ENCODE assay signal across 21 mouse cellular contexts in genomic region chr9:56515110-56515509, GRCm38 (mm10).
DNase-seq lines count a peak whose midpoint lies in the region; ATAC-seq lines count a peak whose summit lies in the region.
"Had no signal": no experiment of that assay in that cellular context is flagged by ENCODE, and none has a peak within 500 bp of the region (broad histone marks: within the 10 kb centered on the region; RNA-seq: fewer than 3 reads in every experiment).

No protein-coding gene starts in this region.

- H3K27me3 ChIP-seq in lung, embryonic 16.5 days (ENCODE audit: control insufficient read depth, insufficient read depth, low read depth, low read length) = no peaks in the 10 kb centered on the region
- no peaks in the 10 kb centered on the region for H3K27me3 ChIP-seq in stomach, embryonic 16.5 days (ENCODE audit: control insufficient read depth, insufficient read depth, low read length)
- H3K27me3 ChIP-seq in midbrain, embryonic 13.5 days = no peaks in the 10 kb centered on the region
- H3K27me3 ChIP-seq: embryonic facial prominence, embryonic 12.5 days; embryonic facial prominence, embryonic 15.5 days; forebrain, embryonic 12.5 days; forebrain, embryonic 15.5 days; hindbrain, embryonic 15.5 days had no signal

- H3K4me3 ChIP-seq in lung, embryonic 16.5 days (ENCODE audit: low read length) = no peak overlapping the region
- H3K4me3 ChIP-seq in stomach, embryonic 16.5 days (replicated peaks; ENCODE audit: low read length) = no peak overlapping the region
- H3K4me3 ChIP-seq in midbrain, embryonic 13.5 days (replicated peaks) = no peak overlapping the region
- H3K4me3 ChIP-seq: embryonic facial prominence, embryonic 12.5 days; embryonic facial prominence, embryonic 15.5 days; forebrain, embryonic 12.5 days; forebrain, embryonic 15.5 days; hindbrain, embryonic 12.5 days; hindbrain, embryonic 15.5 days had no signal

- 52% methylated on average over 5 of the region's 5 CpGs for WGBS in lung, embryonic 16.5 days
- WGBS in stomach, embryonic 16.5 days = 62% methylated on average over 5 of the region's 5 CpGs
- WGBS in midbrain, embryonic 13.5 days = 88% methylated on average over 5 of the region's 5 CpGs

- H3K9me3 ChIP-seq in lung, embryonic 16.5 days (ENCODE audit: control insufficient read depth, low read length) = no peaks in the 10 kb centered on the region
- no peaks in the 10 kb centered on the region for H3K9me3 ChIP-seq in stomach, embryonic 16.5 days (replicated peaks; ENCODE audit: control insufficient read depth, low read length)
- no peaks in the 10 kb centered on the region for H3K9me3 ChIP-seq in midbrain, embryonic 13.5 days
- H3K9me3 ChIP-seq: embryonic facial prominence, embryonic 12.5 days; embryonic facial prominence, embryonic 15.5 days; forebrain, embryonic 12.5 days; forebrain, embryonic 15.5 days; hindbrain, embryonic 12.5 days; hindbrain, embryonic 15.5 days had no signal

- DNase-seq in lung, postnatal 4 days = no peak
- DNase-seq in fat pad, adult 2 months (ENCODE audit: extremely low read depth, low read depth, low spot score) = peak; percentile 43
- DNase-seq in spleen, postnatal 10 days (ENCODE audit: low spot score in 2 of 2) = no peak
- DNase-seq: adrenal gland, adult 2 months; adrenal gland, postnatal 25 days; cerebellum, adult 11 months; cerebellum, adult 2 months; cerebellum, adult 9-11 months; cerebellum, postnatal 25 days; gastrocnemius, postnatal 25 days had no signal

- H3K4me1 ChIP-seq in lung, embryonic 16.5 days (replicated peaks; ENCODE audit: control insufficient read depth, insufficient read depth, low read length) = peaks cover 6% of the 10 kb centered on the region; the same call in 1 of the 2 replicates
- 0 out of 2 replicates have a peak, but pooled peaks cover 5% of the 10 kb centered on the region for H3K4me1 ChIP-seq in stomach, embryonic 16.5 days (ENCODE audit: control insufficient read depth, insufficient read depth, low read length)
- H3K4me1 ChIP-seq in midbrain, embryonic 13.5 days (replicated peaks) = peaks cover 11% of the 10 kb centered on the region
- H3K4me1 ChIP-seq: forebrain, embryonic 15.5 days had no signal

- no peak overlapping the region for H3K9ac ChIP-seq in lung, embryonic 16.5 days (ENCODE audit: low read length)
- no peak overlapping the region for H3K9ac ChIP-seq in stomach, embryonic 16.5 days (ENCODE audit: low read length)
- no peak overlapping the region for H3K9ac ChIP-seq in midbrain, embryonic 13.5 days (replicated peaks)
- H3K9ac ChIP-seq: embryonic facial prominence, embryonic 12.5 days; embryonic facial prominence, embryonic 15.5 days; forebrain, embryonic 12.5 days; forebrain, embryonic 15.5 days; hindbrain, embryonic 12.5 days; hindbrain, embryonic 15.5 days had no signal

- ATAC-seq in lung, embryonic 16.5 days (ENCODE audit: low read depth) = peak; percentile 56
- peak; percentile 68; the same call in 1 of the 2 replicates for ATAC-seq in stomach, embryonic 16.5 days (ENCODE audit: insufficient read depth, low FRiP score)
- ATAC-seq in midbrain, embryonic 13.5 days = no peak
- ATAC-seq: CD4-positive, CD25-positive, alpha-beta regulatory T cell, adult 4 months; forebrain, embryonic 15.5 days had no signal

- no peaks in the 10 kb centered on the region for H3K36me3 ChIP-seq in lung, embryonic 16.5 days (ENCODE audit: control insufficient read depth, insufficient read depth, low read length)
- no peaks in the 10 kb centered on the region for H3K36me3 ChIP-seq in stomach, embryonic 16.5 days (ENCODE audit: control insufficient read depth, insufficient read depth, low read length)
- H3K36me3 ChIP-seq in midbrain, embryonic 13.5 days = no peaks in the 10 kb centered on the region
- H3K36me3 ChIP-seq: embryonic facial prominence, embryonic 12.5 days; embryonic facial prominence, embryonic 15.5 days; forebrain, embryonic 12.5 days; forebrain, embryonic 15.5 days; hindbrain, embryonic 12.5 days; hindbrain, embryonic 15.5 days had no signal

- no peak overlapping the region for H3K27ac ChIP-seq in lung, embryonic 16.5 days (ENCODE audit: low read length)
- H3K27ac ChIP-seq in stomach, embryonic 16.5 days (ENCODE audit: low read length) = no peak overlapping the region
- no peak overlapping the region for H3K27ac ChIP-seq in midbrain, embryonic 13.5 days
- H3K27ac ChIP-seq: embryonic facial prominence, embryonic 12.5 days; embryonic facial prominence, embryonic 15.5 days; forebrain, embryonic 12.5 days; forebrain, embryonic 15.5 days; hindbrain, embryonic 12.5 days; hindbrain, embryonic 15.5 days had no signal

- no peak overlapping the region for H3K4me2 ChIP-seq in lung, embryonic 16.5 days (ENCODE audit: low read depth, low read length)
- no peak overlapping the region for H3K4me2 ChIP-seq in stomach, embryonic 16.5 days (ENCODE audit: low read depth, low read length)
- H3K4me2 ChIP-seq in midbrain, embryonic 13.5 days (replicated peaks) = no peak overlapping the region
- H3K4me2 ChIP-seq: embryonic facial prominence, embryonic 12.5 days; embryonic facial prominence, embryonic 15.5 days; forebrain, embryonic 12.5 days; forebrain, embryonic 15.5 days; heart, embryonic 11.5 days; hindbrain, embryonic 12.5 days; hindbrain, embryonic 15.5 days had no signal
